Mouse (Mus musculus) intestine, embryonic 16.5 days (tissue): ENCODE measurements around the gene Pde6h. TPM values are rescaled to one million over a fixed set of nuclear protein-coding genes. Genes with fewer than 3 reads are reported as not detected.

Experiments used
- ATAC-seq: fragments of 200-750 bp; cut with Nextera tagmentation; 2 replicates; pipeline ENCODE4 v1.8.0; 2017; ENCODE audit warnings: moderate TSS enrichment, moderate library complexity
- H3K27ac ChIP-seq: fragments of 300-500 bp; sonication (generic); 2 replicates; pipeline ENCODE4 v1.5.1; 2014; ENCODE audit warnings: mild to moderate bottlenecking, low read length
- H3K27me3 ChIP-seq: fragments of 300-500 bp; sonication (generic); replicated peaks from 2 replicates; pipeline ENCODE4 v1.6.1; 2014; ENCODE audit warnings: low read length, control low read depth, mixed read lengths; ENCODE audit not compliant: control insufficient read depth, insufficient read depth
- H3K36me3 ChIP-seq: fragments of 300-500 bp; sonication (generic); 2 replicates; pipeline ENCODE4 v1.6.1; 2014; ENCODE audit warnings: low read length, control low read depth; ENCODE audit not compliant: control insufficient read depth, insufficient read depth
- H3K4me1 ChIP-seq: fragments of 300-500 bp; sonication (generic); 2 replicates; pipeline ENCODE4 v1.6.1; 2014; ENCODE audit warnings: low read length, control low read depth, mixed read lengths; ENCODE audit not compliant: control insufficient read depth, insufficient read depth
- H3K4me2 ChIP-seq: fragments of 300-500 bp; sonication (generic); 2 replicates; pipeline ENCODE4 v1.6.1; 2014; ENCODE audit warnings: low read depth, low read length, control low read depth
- H3K4me3 ChIP-seq: fragments of 300-500 bp; sonication (generic); 2 replicates; pipeline ENCODE4 v1.5.1; 2014; ENCODE audit warnings: mild to moderate bottlenecking, low read length
- H3K9ac ChIP-seq: fragments of 300-500 bp; sonication (generic); 2 replicates; pipeline ENCODE4 v1.6.1; 2014; ENCODE audit warnings: low read depth, low read length
- H3K9me3 ChIP-seq: fragments of 300-500 bp; sonication (generic); 2 replicates; pipeline ENCODE4 v1.6.1; 2016; ENCODE audit warnings: low read length, control low read depth; ENCODE audit not compliant: control insufficient read depth
- WGBS: fragments of 180-500 bp; shearing (Covaris S2); extraction: QIAGEN DNeasy Blood & Tissue Kit; methylation state at CpG from one replicate; pipeline ENCODE4 v1.1.7; 2014; 5-methylcytosine and 5-hydroxymethylcytosine counted together
- polyA plus RNA-seq: library from polyadenylated mRNA; unstranded; fragments of >200 nt; fragmentation: Nextera tagmentation; extraction: Ambion mirVana; gene quantifications from 2 replicates; pipeline ENCODE4 v1.2.1, GENCODE M21; 2015

Gene Pde6h
- polyA plus RNA-seq, 1 experiment from 2014 or later: 0.40 TPM

DNA sequence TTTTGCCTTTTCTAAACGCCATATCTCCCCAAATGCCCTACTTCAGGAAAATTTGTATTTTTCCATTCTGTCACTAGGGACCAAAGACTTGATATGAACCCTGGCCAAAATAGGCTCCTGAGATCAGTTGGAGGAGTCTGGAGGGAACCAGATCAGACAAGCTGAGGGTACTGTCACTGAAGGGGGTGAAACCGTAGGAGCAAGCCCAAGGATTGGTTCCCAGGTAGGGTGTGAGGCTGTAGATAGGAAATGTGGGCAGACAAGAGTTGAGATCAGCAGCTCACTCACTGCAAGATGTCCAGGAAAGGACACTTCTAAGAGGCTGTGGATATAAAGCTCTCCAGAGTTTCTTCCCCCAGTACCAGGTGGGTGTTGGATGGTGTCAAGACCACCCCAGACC lies 31.6 kb upstream of the Pde6h start:
- 92% methylated on average over 2 of the region's 2 CpGs for WGBS
- no peak overlapping the region for H3K4me2 ChIP-seq

DNA sequence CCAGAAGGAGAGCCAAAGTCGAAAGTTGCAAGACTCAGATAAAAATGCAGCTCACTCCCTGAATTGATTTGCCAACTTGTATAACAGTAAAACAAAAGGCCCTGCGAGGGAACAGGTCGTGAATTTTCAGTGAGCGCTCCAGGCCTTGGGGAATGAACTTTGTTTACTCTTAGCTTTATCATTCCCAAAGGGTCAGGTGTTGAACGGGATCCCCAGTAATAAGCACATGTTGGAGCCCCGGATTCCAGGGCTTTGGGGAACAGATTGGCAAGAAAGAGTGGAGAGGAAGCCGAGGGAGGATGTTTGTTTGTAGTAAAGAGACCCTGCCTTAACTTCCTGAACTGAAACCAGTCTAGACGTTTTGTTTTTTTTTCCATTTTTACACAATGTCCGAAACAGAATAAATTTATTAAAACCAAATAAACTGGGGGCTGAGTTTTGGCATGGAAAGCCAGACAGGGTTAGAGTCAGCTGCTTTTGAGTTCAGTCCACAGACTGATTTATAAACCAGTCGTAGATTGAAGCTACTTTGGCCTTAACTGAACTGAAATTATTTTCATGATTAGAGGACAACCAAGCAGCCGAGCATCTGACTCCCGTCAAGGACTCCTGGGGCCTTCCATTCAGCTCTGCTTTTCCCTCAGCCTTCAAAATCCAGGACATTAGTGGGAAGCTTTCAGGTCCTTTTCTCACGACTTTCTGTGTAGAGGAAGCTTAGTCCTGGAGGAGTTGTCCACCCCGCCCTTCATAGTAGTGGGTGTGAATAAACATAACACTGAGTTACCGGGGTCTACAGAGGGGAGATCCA lies 28.9 kb upstream of the Pde6h start:
- Histone ChIP-seq H3K4me1 (peaks cover 5% of the 10 kb centered on the region; the same call in 1 of the 2 replicates), H3K4me2 (no peak overlapping the region), H3K9ac (no peak overlapping the region), H3K4me3 (no peak overlapping the region), H3K9me3 (no peaks in the 10 kb centered on the region), H3K27me3 (no peaks in the 10 kb centered on the region), H3K36me3 (no peaks in the 10 kb centered on the region), H3K27ac (peak overlapping the region; percentile 30)
- 35% methylated on average over 15 of the region's 15 CpGs for WGBS
- no peak for ATAC-seq

More for the DNA sequence above, 31.6 kb upstream of the Pde6h start:
- H3K4me3 ChIP-seq: no peak overlapping the region
- H3K27me3 ChIP-seq: no peaks in the 10 kb centered on the region
- H3K27ac ChIP-seq: no peak overlapping the region
- no peak for ATAC-seq
- H3K9me3 ChIP-seq: no peaks in the 10 kb centered on the region
- H3K4me1 ChIP-seq: peaks cover 11% of the 10 kb centered on the region; the same call in 1 of the 2 replicates
- no peak overlapping the region for H3K9ac ChIP-seq
- no peaks in the 10 kb centered on the region for H3K36me3 ChIP-seq

DNA sequence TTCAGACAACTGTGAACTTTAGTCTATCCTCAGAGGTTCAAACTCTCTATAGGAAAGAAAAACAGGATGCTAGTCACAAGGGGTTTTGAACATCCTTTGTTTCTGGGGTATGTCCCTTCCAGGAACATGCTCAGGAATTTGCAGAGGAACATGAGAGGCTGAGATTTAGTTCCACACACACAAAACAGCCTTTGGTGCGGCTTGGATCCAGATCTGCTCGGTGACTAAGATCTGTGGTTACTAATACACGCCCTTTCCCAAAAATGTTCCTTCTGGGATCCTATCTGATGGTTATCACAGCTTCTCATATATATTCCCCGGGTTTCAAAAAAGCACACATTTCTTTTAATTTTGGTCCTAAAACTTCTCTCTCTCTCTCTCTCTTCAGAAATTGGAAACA lies 25.8 kb upstream of the Pde6h start:
- no peak overlapping the region for H3K4me3 ChIP-seq
- no peaks in the 10 kb centered on the region for H3K27me3 ChIP-seq
- H3K4me1 ChIP-seq: peaks cover 11% of the 10 kb centered on the region; the same call in 1 of the 2 replicates
- H3K4me2 ChIP-seq: no peak overlapping the region
- H3K9me3 ChIP-seq: no peaks in the 10 kb centered on the region
- no peaks in the 10 kb centered on the region for H3K36me3 ChIP-seq
- ATAC-seq: no peak
- no peak overlapping the region for H3K27ac ChIP-seq
- H3K9ac ChIP-seq: no peak overlapping the region
- WGBS: 57% methylated on average over 4 of the region's 4 CpGs

DNA sequence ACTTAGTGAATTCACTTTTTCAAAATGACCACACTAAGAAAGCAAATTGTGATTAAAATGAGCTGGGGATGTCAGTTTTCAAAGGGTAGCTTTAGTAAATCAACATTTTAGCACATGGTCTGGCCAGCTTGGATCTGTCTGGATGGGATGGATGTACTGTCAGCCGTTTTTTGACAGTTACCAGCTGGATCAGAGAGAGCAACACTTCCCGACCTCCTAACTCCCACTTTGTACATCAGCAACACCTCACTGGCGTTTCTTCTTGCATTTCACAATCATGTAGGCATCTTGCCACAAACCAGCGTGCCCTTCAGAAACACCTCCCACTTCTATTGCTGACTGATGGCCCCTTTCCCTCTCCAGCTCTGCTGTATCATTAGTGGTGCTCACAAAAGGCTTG lies 25.4 kb upstream of the Pde6h start:
- no peak overlapping the region for H3K27ac ChIP-seq
- no peak overlapping the region for H3K9ac ChIP-seq
- H3K4me3 ChIP-seq: no peak overlapping the region
- 50% methylated on average over 4 of the region's 4 CpGs for WGBS
- H3K27me3 ChIP-seq: no peaks in the 10 kb centered on the region
- no peaks in the 10 kb centered on the region for H3K9me3 ChIP-seq
- peaks cover 11% of the 10 kb centered on the region; the same call in 1 of the 2 replicates for H3K4me1 ChIP-seq
- H3K36me3 ChIP-seq: no peaks in the 10 kb centered on the region
- no peak overlapping the region for H3K4me2 ChIP-seq
- ATAC-seq: peak; percentile 54; the same call in 1 of the 2 replicates

DNA sequence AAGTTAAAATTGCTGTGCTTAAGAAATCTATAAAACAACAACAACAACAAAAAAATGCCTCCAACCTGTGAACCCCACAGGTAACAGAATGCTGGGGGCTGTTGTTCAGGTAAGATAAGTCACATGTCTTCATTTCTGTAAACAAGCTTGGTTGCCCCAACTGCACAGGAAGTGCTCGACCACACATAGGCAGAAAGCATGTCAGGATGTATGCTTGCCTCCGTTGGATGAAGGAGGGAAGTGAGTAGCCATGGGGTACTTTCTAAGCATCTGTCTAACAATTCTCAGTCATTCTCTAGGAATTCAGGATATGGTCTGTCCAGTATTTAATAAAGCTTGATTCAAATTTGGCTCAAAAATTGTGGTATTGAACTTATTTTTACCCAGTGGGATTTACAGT lies 24.7 kb upstream of the Pde6h start:
- no peak for ATAC-seq
- H3K27ac ChIP-seq: no peak overlapping the region
- no peak overlapping the region for H3K9ac ChIP-seq
- H3K27me3 ChIP-seq: no peaks in the 10 kb centered on the region
- H3K4me2 ChIP-seq: no peak overlapping the region
- no peaks in the 10 kb centered on the region for H3K9me3 ChIP-seq
- no peak overlapping the region for H3K4me3 ChIP-seq
- WGBS: 68% methylated on average over 2 of the region's 2 CpGs
- no peaks in the 10 kb centered on the region for H3K36me3 ChIP-seq
- peaks cover 11% of the 10 kb centered on the region; the same call in 1 of the 2 replicates for H3K4me1 ChIP-seq

DNA sequence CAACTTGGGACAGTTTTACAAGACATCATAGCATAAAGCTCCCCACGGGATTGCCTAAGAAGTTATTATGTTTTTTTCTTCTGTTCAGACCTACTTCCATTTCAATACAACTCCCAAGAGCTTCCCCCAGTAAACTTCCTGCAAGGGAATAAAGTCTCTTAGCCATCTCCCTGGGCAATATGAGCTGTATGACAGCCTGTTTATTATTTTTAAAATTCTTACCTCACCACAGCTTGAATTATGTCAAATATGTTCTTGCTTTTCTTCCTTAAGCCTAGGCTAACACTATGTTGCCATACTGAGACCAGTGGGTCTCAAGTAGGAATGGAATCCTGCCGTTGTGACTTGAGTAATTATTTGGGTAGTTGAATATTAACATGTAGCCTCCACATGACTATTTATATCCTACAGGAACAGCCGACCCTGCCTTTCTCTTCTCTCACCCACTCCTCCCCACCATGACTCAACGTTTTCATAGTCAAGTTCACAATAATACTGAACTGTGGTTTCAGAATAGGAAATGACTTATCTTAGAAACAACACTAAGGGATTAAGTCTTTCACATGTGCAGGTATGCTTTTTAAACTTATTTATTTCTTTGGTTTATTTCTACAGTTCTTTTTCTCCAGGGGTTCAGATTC lies 23.1 kb upstream of the Pde6h start:
- no peaks in the 10 kb centered on the region for H3K27me3 ChIP-seq
- H3K36me3 ChIP-seq: no peaks in the 10 kb centered on the region
- ATAC-seq: peak; percentile 59
- no peak overlapping the region for H3K4me3 ChIP-seq
- H3K9ac ChIP-seq: no peak overlapping the region
- H3K4me1 ChIP-seq: peaks cover 6% of the 10 kb centered on the region; the same call in 1 of the 2 replicates
- WGBS: 44% methylated on average over 4 of the region's 4 CpGs
- H3K9me3 ChIP-seq: no peaks in the 10 kb centered on the region
- no peak overlapping the region for H3K27ac ChIP-seq
- no peak overlapping the region for H3K4me2 ChIP-seq

DNA sequence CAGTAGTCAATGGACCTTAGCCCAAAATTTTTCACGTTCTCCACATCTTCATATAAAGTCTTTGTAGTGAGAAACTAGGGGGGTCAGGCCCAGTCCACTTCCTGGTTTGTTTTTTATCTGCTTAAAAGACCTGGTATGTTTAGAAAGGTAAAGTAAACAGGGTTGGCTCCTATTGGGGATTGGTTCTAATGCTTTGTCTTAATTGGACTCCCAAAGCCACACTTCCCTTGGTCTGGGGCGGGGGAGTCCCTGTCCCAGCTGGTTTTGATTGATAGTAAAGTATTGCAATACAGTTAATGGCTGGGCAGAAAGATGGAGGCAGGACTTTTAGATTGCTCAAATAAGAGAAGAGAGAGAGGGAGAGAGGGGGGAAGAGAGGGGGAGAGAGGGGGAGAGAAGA lies 22.6 kb upstream of the Pde6h start:
- Histone ChIP-seq H3K4me3 (no peak overlapping the region), H3K9me3 (no peaks in the 10 kb centered on the region), H3K27me3 (no peaks in the 10 kb centered on the region), H3K27ac (no peak overlapping the region), H3K9ac (no peak overlapping the region), H3K36me3 (no peaks in the 10 kb centered on the region), H3K4me2 (no peak overlapping the region), H3K4me1 (peaks cover 6% of the 10 kb centered on the region; the same call in 1 of the 2 replicates)
- ATAC-seq: no peak; the same call in 1 of the 2 replicates
- 61% methylated on average over 2 of the region's 2 CpGs for WGBS

DNA sequence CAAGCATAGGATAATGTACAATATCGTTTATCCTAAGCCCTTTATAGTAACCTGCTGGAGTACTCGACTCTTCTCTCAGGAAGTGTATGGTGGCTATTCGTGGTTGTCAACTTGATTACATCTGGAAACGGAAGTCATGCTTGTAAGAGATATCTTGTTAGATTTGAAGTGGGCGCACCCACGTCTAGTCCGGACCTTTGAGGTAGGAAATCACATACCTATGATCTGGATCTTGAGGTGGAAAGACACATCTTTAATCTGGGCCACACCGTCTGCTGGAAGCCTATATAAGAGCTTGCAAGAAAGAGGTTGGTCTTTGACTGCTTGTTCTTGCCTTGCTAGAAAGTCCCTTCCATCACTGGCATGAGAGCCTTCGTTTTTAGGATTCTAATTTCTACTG lies 21.1 kb upstream of the Pde6h start:
- no peak for ATAC-seq
- WGBS: 92% methylated on average over 9 of the region's 9 CpGs

DNA sequence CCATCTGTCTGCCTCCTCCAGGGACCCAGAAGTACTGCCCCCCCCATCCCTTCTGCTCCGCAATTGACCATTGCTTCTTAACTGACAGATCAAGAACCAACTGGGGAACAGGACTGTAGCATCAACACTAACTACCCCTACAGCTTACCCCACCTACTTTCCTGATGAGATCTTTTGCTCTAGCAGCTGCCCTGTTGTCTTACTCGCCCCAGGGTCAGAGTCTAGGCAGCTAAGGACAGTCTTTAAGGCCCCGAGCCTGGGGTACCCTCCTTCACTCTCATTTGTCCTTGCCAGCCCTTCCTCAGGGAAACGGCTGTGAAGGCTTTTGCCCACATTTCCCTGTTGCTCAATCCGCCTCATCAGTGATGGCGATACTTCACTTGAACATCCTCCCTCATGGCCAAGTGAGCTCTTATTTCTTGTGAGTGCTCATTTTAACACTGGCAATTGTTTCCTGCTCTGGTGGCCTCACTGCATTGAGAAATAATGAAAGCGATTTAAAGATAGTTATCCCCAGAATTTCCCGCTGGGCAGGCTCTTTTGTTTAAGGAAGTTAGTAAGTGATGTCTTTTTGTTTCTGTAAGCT lies 19.7 kb upstream of the Pde6h start:
- 64% methylated on average over 8 of the region's 8 CpGs for WGBS
- Histone ChIP-seq H3K27ac (no peak overlapping the region), H3K4me1 (peaks cover 6% of the 10 kb centered on the region; the same call in 1 of the 2 replicates), H3K36me3 (no peaks in the 10 kb centered on the region), H3K9ac (no peak overlapping the region), H3K27me3 (no peaks in the 10 kb centered on the region), H3K4me2 (no peak overlapping the region), H3K4me3 (no peak overlapping the region), H3K9me3 (no peaks in the 10 kb centered on the region)
- no peak for ATAC-seq

More for the DNA sequence above, 21.1 kb upstream of the Pde6h start:
- H3K27ac ChIP-seq: no peak overlapping the region
- no peak overlapping the region for H3K4me2 ChIP-seq
- H3K36me3 ChIP-seq: no peaks in the 10 kb centered on the region
- no peaks in the 10 kb centered on the region for H3K9me3 ChIP-seq
- no peak overlapping the region for H3K9ac ChIP-seq
- no peak overlapping the region for H3K4me3 ChIP-seq
- no peaks in the 10 kb centered on the region for H3K27me3 ChIP-seq
- peaks cover 6% of the 10 kb centered on the region; the same call in 1 of the 2 replicates for H3K4me1 ChIP-seq
